ENCODE assay signal across 10 mouse cellular contexts in the genomic region with DNA sequence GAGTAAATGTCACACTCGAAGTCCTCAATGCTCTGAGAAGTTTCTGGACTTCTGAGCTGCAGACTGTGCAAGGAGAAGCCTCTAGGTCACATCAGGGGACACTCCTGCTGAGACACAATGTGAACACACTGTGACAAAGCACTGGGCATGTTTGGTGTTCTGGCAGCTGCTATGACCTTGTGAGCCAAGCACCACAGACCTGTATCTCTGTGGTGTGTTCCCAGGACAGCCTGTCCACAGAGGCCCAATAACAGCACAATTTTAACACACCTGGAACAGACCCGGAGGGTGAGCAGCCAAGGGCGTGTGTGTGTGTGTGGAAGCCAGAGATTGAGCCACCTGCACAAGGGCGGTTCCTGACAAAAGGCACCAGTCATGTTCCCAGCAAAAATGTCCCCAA. TPM values are rescaled to one million over a fixed set of nuclear protein-coding genes. Genes with fewer than 3 reads are reported as not detected.
DNase-seq lines count a peak whose midpoint lies in the region; ATAC-seq and TF ChIP-seq lines count a peak whose summit lies in the region.
"Had no signal": no experiment of that assay in that cellular context is flagged by ENCODE, and none has a peak within 500 bp of the region (broad histone marks: within the 10 kb centered on the region; RNA-seq: fewer than 3 reads in every experiment).

No protein-coding gene starts in this region.

- 0 out of 2 replicates have a peak overlapping the region, but pooled peaks have one; percentile 31 for H3K9ac ChIP-seq in forebrain, embryonic 15.5 days (replicated peaks)
- H3K9ac ChIP-seq in forebrain, embryonic 12.5 days: no peak overlapping the region
- no peak overlapping the region for H3K9ac ChIP-seq in heart, embryonic 12.5 days
- H3K9ac ChIP-seq in liver, postnatal 0 days (replicated peaks): no peak overlapping the region
- no peak overlapping the region for H3K9ac ChIP-seq in kidney, embryonic 14.5 days (ENCODE audit: low read depth, low read length)

- DNase-seq in liver, postnatal 0 days: no peak
- no peak for DNase-seq in cerebellum, adult 9-11 months

- TF ChIP-seq CTCF in liver, postnatal 0 days (IDR thresholded peaks at IDR 0.05; ENCODE audit: low read depth): no peak

- H3K4me2 ChIP-seq in forebrain, embryonic 15.5 days (replicated peaks): peak overlapping the region; percentile 34; the same call in 1 of the 2 replicates
- no peak overlapping the region for H3K4me2 ChIP-seq in forebrain, embryonic 12.5 days
- H3K4me2 ChIP-seq in heart, embryonic 12.5 days: peak overlapping the region; percentile 45; the same call in 1 of the 2 replicates
- H3K4me2 ChIP-seq in liver, postnatal 0 days (ENCODE audit: low read depth, low read length): no peak overlapping the region
- H3K4me2 ChIP-seq in kidney, embryonic 14.5 days (replicated peaks; ENCODE audit: low read depth, low read length): no peak overlapping the region

- H3K4me1 ChIP-seq in forebrain, embryonic 15.5 days: peaks cover 17% of the 10 kb centered on the region
- peaks cover 17% of the 10 kb centered on the region for H3K4me1 ChIP-seq in forebrain, embryonic 12.5 days
- H3K4me1 ChIP-seq in megakaryocyte, embryonic 14.5 days: peaks cover 41% of the 10 kb centered on the region
- peaks cover 13% of the 10 kb centered on the region; the same call in 1 of the 2 replicates for H3K4me1 ChIP-seq in heart, embryonic 12.5 days (replicated peaks)
- H3K4me1 ChIP-seq in liver, postnatal 0 days (ENCODE audit: insufficient read depth): 0 out of 2 replicates have a peak, but pooled peaks cover 6% of the 10 kb centered on the region
- peaks cover 3% of the 10 kb centered on the region; the same call in 1 of the 2 replicates for H3K4me1 ChIP-seq in kidney, embryonic 14.5 days (ENCODE audit: control insufficient read depth, insufficient read depth, low read length)

- H3K36me3 ChIP-seq in forebrain, embryonic 15.5 days: no peaks in the 10 kb centered on the region
- no peaks in the 10 kb centered on the region for H3K36me3 ChIP-seq in forebrain, embryonic 12.5 days (replicated peaks)
- no peaks in the 10 kb centered on the region for H3K36me3 ChIP-seq in megakaryocyte, embryonic 14.5 days (replicated peaks; ENCODE audit: low read length)
- no peaks in the 10 kb centered on the region for H3K36me3 ChIP-seq in heart, embryonic 12.5 days
- no peaks in the 10 kb centered on the region for H3K36me3 ChIP-seq in liver, postnatal 0 days (replicated peaks; ENCODE audit: insufficient read depth, low read length)
- no peaks in the 10 kb centered on the region for H3K36me3 ChIP-seq in kidney, embryonic 14.5 days (ENCODE audit: control insufficient read depth, insufficient read depth, low read length)

- no peaks in the 10 kb centered on the region for H3K9me3 ChIP-seq in forebrain, embryonic 15.5 days
- no peaks in the 10 kb centered on the region for H3K9me3 ChIP-seq in forebrain, embryonic 12.5 days
- 0 out of 2 replicates have a peak, but pooled peaks cover 4% of the 10 kb centered on the region for H3K9me3 ChIP-seq in megakaryocyte, embryonic 14.5 days
- H3K9me3 ChIP-seq in heart, embryonic 12.5 days (replicated peaks): no peaks in the 10 kb centered on the region
- H3K9me3 ChIP-seq in liver, postnatal 0 days (ENCODE audit: low read length): no peaks in the 10 kb centered on the region
- H3K9me3 ChIP-seq in kidney, embryonic 14.5 days (ENCODE audit: control insufficient read depth, low read length): no peaks in the 10 kb centered on the region

- WGBS in forebrain, embryonic 15.5 days: 55% methylated on average over 4 of the region's 4 CpGs
- WGBS in forebrain, embryonic 12.5 days: 60% methylated on average over 4 of the region's 4 CpGs
- 54% methylated on average over 4 of the region's 4 CpGs for WGBS in heart, embryonic 12.5 days
- 47% methylated on average over 4 of the region's 4 CpGs for WGBS in liver, postnatal 0 days (ENCODE audit: insufficient replicate concordance)
- 58% methylated on average over 4 of the region's 4 CpGs for WGBS in kidney, embryonic 14.5 days

- no peak overlapping the region for H3K27ac ChIP-seq in forebrain, embryonic 15.5 days (replicated peaks)
- H3K27ac ChIP-seq in forebrain, embryonic 12.5 days: no peak overlapping the region
- no peak overlapping the region for H3K27ac ChIP-seq in heart, embryonic 12.5 days (ENCODE audit: poor library complexity, severe bottlenecking)
- H3K27ac ChIP-seq in liver, postnatal 0 days (ENCODE audit: low read depth): no peak overlapping the region
- H3K27ac ChIP-seq in kidney, embryonic 14.5 days (ENCODE audit: low read depth, low read length): no peak overlapping the region

- no peak for ATAC-seq in forebrain, embryonic 15.5 days (replicated peaks)
- no peak for ATAC-seq in forebrain, embryonic 12.5 days (ENCODE audit: low FRiP score)
- ATAC-seq in megakaryocyte, adult 5-6 weeks (ENCODE audit: poor library complexity, severe bottlenecking): no peak
- no peak for ATAC-seq in heart, embryonic 12.5 days (ENCODE audit: insufficient number of reproducible peaks, low FRiP score)
- peak; percentile 71 for ATAC-seq in liver, postnatal 0 days
- ATAC-seq in kidney, embryonic 14.5 days (ENCODE audit: low FRiP score, low TSS enrichment): no peak
- ATAC-seq: Patski had no signal

- no peak overlapping the region for H3K4me3 ChIP-seq in forebrain, embryonic 15.5 days
- H3K4me3 ChIP-seq in forebrain, embryonic 12.5 days (replicated peaks): no peak overlapping the region
- H3K4me3 ChIP-seq in megakaryocyte, embryonic 14.5 days (replicated peaks): peak overlapping the region; percentile 0
- no peak overlapping the region for H3K4me3 ChIP-seq in heart, embryonic 12.5 days
- no peak overlapping the region for H3K4me3 ChIP-seq in liver, postnatal 0 days (ENCODE audit: low read depth, low read length)
- no peak overlapping the region for H3K4me3 ChIP-seq in kidney, embryonic 14.5 days (ENCODE audit: low read length)

- no peak for TF ChIP-seq EP300 in liver, postnatal 0 days (IDR thresholded peaks at IDR 0.05; ENCODE audit: low read depth)

- H3K27me3 ChIP-seq in forebrain, embryonic 15.5 days: 0 out of 2 replicates have a peak, but pooled peaks cover 3% of the 10 kb centered on the region
- H3K27me3 ChIP-seq in forebrain, embryonic 12.5 days: peaks cover 36% of the 10 kb centered on the region
- H3K27me3 ChIP-seq in megakaryocyte, embryonic 14.5 days (replicated peaks): peaks cover 47% of the 10 kb centered on the region
- peaks cover 44% of the 10 kb centered on the region for H3K27me3 ChIP-seq in heart, embryonic 12.5 days (replicated peaks)
- peaks cover 8% of the 10 kb centered on the region for H3K27me3 ChIP-seq in liver, postnatal 0 days (ENCODE audit: insufficient read depth, low read length)
- H3K27me3 ChIP-seq in kidney, embryonic 14.5 days (ENCODE audit: control insufficient read depth, insufficient read depth, low read length): peaks cover 11% of the 10 kb centered on the region; the same call in 1 of the 2 replicates
- H3K27me3 ChIP-seq: Patski had no signal

RNA-seq across cellular contexts. Expression of a gene that starts 20.1 kb away (rescaled TPM):
- polyA plus RNA-seq in forebrain, embryonic 15.5 days (2015; fragmentation: Nextera tagmentation; extraction: Ambion mirVana): 30.8 and 32.1 TPM in 2 replicates
- 9.8 and 11.0 TPM in 2 replicates for polyA plus RNA-seq in forebrain, embryonic 12.5 days (2016; fragmentation: Nextera tagmentation; extraction: Ambion mirVana)
- polyA plus RNA-seq in megakaryocyte, embryonic 14.5 days (2012; ENCODE audit: insufficient read depth, low replicate concordance): 0.41 and 1.1 TPM in 2 replicates
- total RNA-seq in megakaryocyte, adult 5-6 weeks (2015): 0.11 TPM in 1 of 2 replicates, not detected in the other
- total RNA-seq in megakaryocyte, adult 5-6 weeks (2017): 0.26 TPM in 1 of 2 replicates, not detected in the other
- polyA plus RNA-seq in heart, embryonic 12.5 days (2016; fragmentation: Nextera tagmentation; extraction: Ambion mirVana): 1.5 and 1.7 TPM in 2 replicates
- polyA plus RNA-seq in liver, postnatal 0 days (2015; fragmentation: Nextera tagmentation; extraction: Ambion mirVana): 1.3 TPM in 2 replicates
- 2.2 and 4.8 TPM in 2 replicates for polyA plus RNA-seq in kidney, embryonic 14.5 days (2014; fragmentation: Nextera tagmentation; extraction: Ambion mirVana)

RNA-seq across cellular contexts. Expression of a gene that starts 30.8 kb away (rescaled TPM):
- polyA plus RNA-seq in forebrain, embryonic 15.5 days (2015; fragmentation: Nextera tagmentation; extraction: Ambion mirVana): 32.6 and 36.0 TPM in 2 replicates
- 8.7 and 11.6 TPM in 2 replicates for polyA plus RNA-seq in forebrain, embryonic 12.5 days (2016; fragmentation: Nextera tagmentation; extraction: Ambion mirVana)
- 0.06 TPM in 1 of 2 replicates, not detected in the other for polyA plus RNA-seq in megakaryocyte, embryonic 14.5 days (2012; ENCODE audit: insufficient read depth, low replicate concordance)
- not detected in 2 replicates for total RNA-seq in megakaryocyte, adult 5-6 weeks (2015)
- total RNA-seq in megakaryocyte, adult 5-6 weeks (2017): 0.20 TPM in 1 of 2 replicates, not detected in the other
- polyA plus RNA-seq in heart, embryonic 12.5 days (2016; fragmentation: Nextera tagmentation; extraction: Ambion mirVana): not detected in 2 replicates
- not detected in 2 replicates for polyA plus RNA-seq in liver, postnatal 0 days (2015; fragmentation: Nextera tagmentation; extraction: Ambion mirVana)
- polyA plus RNA-seq in kidney, embryonic 14.5 days (2014; fragmentation: Nextera tagmentation; extraction: Ambion mirVana): 0.37 TPM in 1 of 2 replicates, not detected in the other
- polyA plus RNA-seq: liver, embryonic 16.5 days had no signal

RNA-seq across cellular contexts. Expression of a gene that starts 42.6 kb away (rescaled TPM):
- 46.3 TPM in 2 replicates for polyA plus RNA-seq in forebrain, embryonic 15.5 days (2015; fragmentation: Nextera tagmentation; extraction: Ambion mirVana)
- polyA plus RNA-seq in forebrain, embryonic 12.5 days (2016; fragmentation: Nextera tagmentation; extraction: Ambion mirVana): 29.2 and 32.8 TPM in 2 replicates
- 1.9 and 7.5 TPM in 2 replicates for polyA plus RNA-seq in megakaryocyte, embryonic 14.5 days (2012; ENCODE audit: insufficient read depth, low replicate concordance)
- 3.9 and 6.0 TPM in 2 replicates for total RNA-seq in megakaryocyte, adult 5-6 weeks (2015)
- 6.2 and 10.2 TPM in 2 replicates for total RNA-seq in megakaryocyte, adult 5-6 weeks (2017)
- polyA plus RNA-seq in heart, embryonic 12.5 days (2016; fragmentation: Nextera tagmentation; extraction: Ambion mirVana): 7.5 and 8.7 TPM in 2 replicates
- 4.6 and 4.7 TPM in 2 replicates for polyA plus RNA-seq in liver, postnatal 0 days (2015; fragmentation: Nextera tagmentation; extraction: Ambion mirVana)
- polyA plus RNA-seq in kidney, embryonic 14.5 days (2014; fragmentation: Nextera tagmentation; extraction: Ambion mirVana): 6.4 and 9.1 TPM in 2 replicates

Comparison
In these comparisons a context has a peak if more than half of its experiments do, and no peak if none do; other contexts are left out.
1. H3K4me2 ChIP-seq: peak in forebrain, embryonic 15.5 days (single experiment) and heart, embryonic 12.5 days (single experiment); none in forebrain, embryonic 12.5 days (single experiment), liver, postnatal 0 days (single experiment) and kidney, embryonic 14.5 days (single experiment).